In genomic region chr1:180345098-180345497, GRCm38 (mm10) we compare ENCODE assay signal across 23 mouse cellular contexts.
"Had no signal": no experiment of that assay in that cellular context is flagged by ENCODE, and none has a peak within 500 bp of the region (broad histone marks: within the 10 kb centered on the region; RNA-seq: fewer than 3 reads in every experiment).

No protein-coding gene starts in this region.

- H3K27ac ChIP-seq: heart, embryonic 13.5 days; heart, embryonic 15.5 days; hindbrain, embryonic 10.5 days; hindbrain, embryonic 12.5 days; hindbrain, embryonic 15.5 days; intestine, embryonic 15.5 days; left cerebral cortex, adult 2 months; limb, embryonic 10.5 days; limb, embryonic 12.5 days; liver, embryonic 13.5 days; liver, embryonic 15.5 days had no signal

- H3K4me2 ChIP-seq: heart, embryonic 11.5 days; heart, embryonic 13.5 days; heart, embryonic 15.5 days; hindbrain, embryonic 12.5 days; hindbrain, embryonic 15.5 days; intestine, embryonic 15.5 days; limb, embryonic 12.5 days; liver, embryonic 11.5 days; liver, embryonic 13.5 days; liver, embryonic 15.5 days had no signal

- H3K4me3 ChIP-seq: heart, embryonic 13.5 days; heart, embryonic 15.5 days; hindbrain, embryonic 10.5 days; hindbrain, embryonic 12.5 days; hindbrain, embryonic 15.5 days; intestine, embryonic 15.5 days; left cerebral cortex, adult 2 months; limb, embryonic 10.5 days; limb, embryonic 12.5 days; liver, embryonic 13.5 days; liver, embryonic 15.5 days had no signal

- H3K36me3 ChIP-seq: heart, embryonic 13.5 days; heart, embryonic 15.5 days; hindbrain, embryonic 10.5 days; hindbrain, embryonic 12.5 days; hindbrain, embryonic 15.5 days; intestine, embryonic 15.5 days; limb, embryonic 10.5 days; limb, embryonic 12.5 days; liver, embryonic 13.5 days; liver, embryonic 15.5 days had no signal

- DNase-seq: gastrocnemius, postnatal 25 days; heart, postnatal 4 days; kidney, adult 18-20 months; kidney, adult 8-10 months; kidney, postnatal 10 days; kidney, postnatal 25 days; kidney, postnatal 4 days; layer of hippocampus, adult 9-11 months; liver; liver, embryonic 13.5 days had no signal

- H3K27me3 ChIP-seq: heart, embryonic 15.5 days; hindbrain, embryonic 12.5 days; hindbrain, embryonic 15.5 days; intestine, embryonic 15.5 days; limb, embryonic 12.5 days; liver, embryonic 13.5 days; liver, embryonic 15.5 days had no signal

- H3K9me3 ChIP-seq: heart, embryonic 13.5 days; heart, embryonic 15.5 days; hindbrain, embryonic 10.5 days; hindbrain, embryonic 12.5 days; hindbrain, embryonic 15.5 days; intestine, embryonic 15.5 days; limb, embryonic 10.5 days; limb, embryonic 12.5 days; liver, embryonic 13.5 days; liver, embryonic 15.5 days had no signal

- H3K9ac ChIP-seq: heart, embryonic 13.5 days; heart, embryonic 15.5 days; hindbrain, embryonic 12.5 days; hindbrain, embryonic 15.5 days; intestine, embryonic 15.5 days; limb, embryonic 12.5 days; liver, embryonic 13.5 days; liver, embryonic 15.5 days had no signal

- ATAC-seq: intestine, embryonic 15.5 days; intestine, postnatal 0 days had no signal
